Mouse (Mus musculus) frontal cortex, postnatal 14 days (tissue): ENCODE data around the gene Hvcn1.
"Not testable (repeated sequence)": the region's sequence is repeated elsewhere in the genome, so short reads cannot be mapped to it uniquely, and the experiment has no call there.

Experiments used
- DNase-seq, 2 experiments: peaks; one replicate each; pipeline ENCODE4 v3.0.0; 2022; ENCODE audit warnings: low spot score in 2 of 2

Gene Hvcn1

DNA sequence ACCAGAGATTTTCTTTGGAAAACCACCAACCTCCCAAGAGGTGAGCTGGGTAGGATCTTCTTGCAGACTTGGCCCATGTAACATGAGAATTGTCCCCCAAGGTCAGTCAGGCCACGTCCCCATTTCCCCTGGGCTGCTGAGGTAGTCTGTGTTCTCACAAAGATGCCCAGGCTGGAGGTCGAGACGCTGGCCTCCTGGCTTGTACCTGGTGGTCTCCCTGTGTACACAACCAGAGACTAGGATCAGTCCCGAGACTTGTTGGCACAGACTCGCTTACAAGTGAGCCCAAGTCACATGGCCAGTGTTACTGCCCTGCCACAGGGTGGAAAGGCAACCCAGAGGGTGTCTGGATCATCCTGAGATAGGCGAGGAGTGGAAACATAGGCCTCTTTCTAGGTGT, 4.7 kb upstream of the Hvcn1 start:
- no peak for DNase-seq

DNA sequence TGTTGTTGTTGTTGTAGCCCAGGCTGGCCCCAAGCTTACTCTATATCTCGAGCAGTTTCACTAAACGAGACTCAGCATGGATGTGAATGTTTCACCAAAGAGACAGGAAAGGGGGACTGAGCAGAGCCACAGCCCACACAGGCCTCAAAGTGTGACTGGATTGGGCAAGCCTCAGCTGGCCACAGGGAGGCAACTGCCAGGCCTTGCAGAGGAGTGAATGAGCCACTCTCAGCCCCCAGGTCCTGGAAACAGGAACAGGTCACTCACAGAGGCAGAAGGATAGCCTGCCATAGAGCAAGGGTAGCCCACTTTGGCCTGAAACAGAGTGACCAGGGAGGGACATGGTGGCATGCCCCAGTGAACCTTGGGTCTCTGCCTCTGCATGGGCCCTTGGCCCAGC, 2.4 kb upstream of the Hvcn1 start:
- DNase-seq = no peak

DNA sequence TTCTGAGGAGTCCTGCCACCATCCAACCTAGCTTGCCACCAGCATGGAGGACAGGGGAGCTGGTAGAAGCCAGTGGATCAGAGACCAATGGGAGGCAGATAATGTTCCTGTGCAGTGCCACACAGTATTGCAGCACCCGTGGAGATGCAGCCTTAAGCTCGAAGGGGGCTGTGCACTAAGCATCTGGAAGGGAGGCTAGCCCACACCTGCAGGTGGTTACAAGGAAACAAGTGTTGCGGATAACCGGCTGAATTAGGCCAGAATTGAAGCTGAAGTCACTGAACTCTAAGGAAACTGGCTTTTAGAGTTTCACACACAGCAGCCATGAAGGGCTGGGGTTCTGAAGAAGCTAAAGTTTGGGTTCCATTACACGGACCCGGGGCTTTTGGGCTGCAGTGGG, 2.3 kb downstream of the Hvcn1 start:
- no peak for DNase-seq

DNA sequence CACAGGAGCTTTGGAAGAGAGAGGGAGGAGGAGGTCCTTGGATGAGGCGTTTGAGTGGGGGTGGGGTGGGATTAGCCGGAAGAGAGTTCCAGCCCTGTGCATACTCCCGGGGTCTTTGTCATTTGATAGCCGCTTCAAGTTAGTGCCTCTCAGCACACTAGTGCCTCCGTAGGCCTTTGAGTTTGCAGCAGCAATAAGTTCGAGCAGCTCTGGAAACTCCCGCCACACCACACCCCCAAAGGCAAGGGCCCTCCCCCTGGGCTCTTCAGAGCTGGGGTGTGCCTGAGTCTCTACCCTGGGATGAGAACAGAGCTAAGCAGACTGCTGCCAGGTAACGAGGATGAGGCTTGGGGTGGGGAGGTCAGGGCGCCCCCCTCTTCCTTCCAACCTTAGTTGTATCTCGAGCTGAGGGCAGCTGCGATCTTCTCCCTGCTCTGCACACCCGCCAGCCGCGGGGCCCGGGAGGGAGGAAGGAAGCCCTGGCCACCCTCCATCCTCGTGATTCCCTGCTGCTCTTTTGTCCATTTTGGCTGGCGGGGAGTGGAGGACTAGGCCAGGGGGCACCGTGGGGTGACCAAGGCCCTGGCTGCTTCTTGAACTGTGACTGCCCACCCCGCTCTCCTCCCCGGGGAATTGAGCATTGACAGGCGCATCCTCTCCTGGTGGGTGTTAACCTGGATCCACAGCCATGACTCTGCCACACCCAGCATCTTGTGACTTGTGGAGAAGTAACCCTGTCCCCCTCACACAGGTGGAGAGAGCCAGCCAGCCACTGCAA, 3.2 kb downstream of the Hvcn1 start:
- no peak for DNase-seq

DNA sequence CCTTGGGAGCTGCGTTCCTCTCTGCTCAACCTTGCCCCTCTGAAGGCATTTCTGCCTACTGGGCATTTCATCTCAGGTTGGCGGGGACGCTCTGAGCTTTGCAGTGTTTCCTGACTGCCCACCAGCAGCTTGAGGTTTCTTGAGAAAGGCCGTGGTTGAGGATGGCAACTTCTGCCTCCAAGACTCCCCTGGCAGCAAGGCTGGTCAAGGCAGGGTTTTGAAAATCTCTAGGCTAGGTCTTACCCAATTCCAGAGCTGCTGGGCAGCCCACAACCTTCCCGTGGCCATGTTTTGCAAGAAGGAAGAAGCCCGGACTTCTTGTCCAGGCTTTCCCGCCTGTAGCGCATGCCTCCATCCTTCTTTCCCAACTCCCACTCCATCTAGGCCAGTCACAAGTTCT, 4.3 kb downstream of the Hvcn1 start:
- DNase-seq = no peak

DNA sequence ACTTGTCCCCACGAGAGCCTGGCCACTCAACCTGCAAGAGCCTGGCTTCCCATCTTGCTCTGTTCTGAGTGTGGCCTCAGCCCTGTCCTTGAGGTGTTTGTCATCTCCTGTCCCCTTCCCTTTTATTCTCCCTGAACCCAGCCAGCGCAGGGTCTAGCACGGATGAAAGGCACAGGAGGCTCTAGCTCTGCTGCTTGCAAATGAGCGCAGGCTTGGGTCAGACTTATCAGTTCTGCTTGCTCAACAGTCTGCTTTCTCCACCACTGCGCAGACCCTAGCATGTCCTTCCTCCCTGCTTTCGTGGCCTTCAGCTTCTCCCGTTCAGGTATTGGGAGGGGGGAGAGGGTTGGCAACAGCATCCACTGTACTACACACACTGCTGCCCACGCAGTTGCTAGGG, 5.5 kb downstream of the Hvcn1 start:
- no peak for DNase-seq

DNA sequence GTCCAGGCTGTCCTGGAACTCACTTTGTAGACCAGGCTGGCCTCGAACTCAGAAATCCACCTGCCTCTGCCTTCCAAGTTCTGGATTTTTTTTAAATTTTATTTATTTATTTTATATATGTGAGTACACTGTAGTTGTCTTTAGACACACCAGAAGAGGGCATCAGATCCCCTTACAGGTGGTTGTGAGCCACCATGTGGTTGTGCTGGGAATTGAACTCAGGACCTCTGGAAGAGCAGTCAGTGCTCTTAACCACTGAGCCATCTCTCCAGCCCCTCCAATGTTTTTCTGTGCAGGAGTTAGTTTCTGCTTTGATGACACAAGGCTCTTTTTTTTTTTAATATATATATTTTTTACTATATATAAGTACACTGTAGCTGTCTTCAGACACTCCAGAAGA, 6.2 kb downstream of the Hvcn1 start:
- not testable (repeated sequence) for DNase-seq

DNA sequence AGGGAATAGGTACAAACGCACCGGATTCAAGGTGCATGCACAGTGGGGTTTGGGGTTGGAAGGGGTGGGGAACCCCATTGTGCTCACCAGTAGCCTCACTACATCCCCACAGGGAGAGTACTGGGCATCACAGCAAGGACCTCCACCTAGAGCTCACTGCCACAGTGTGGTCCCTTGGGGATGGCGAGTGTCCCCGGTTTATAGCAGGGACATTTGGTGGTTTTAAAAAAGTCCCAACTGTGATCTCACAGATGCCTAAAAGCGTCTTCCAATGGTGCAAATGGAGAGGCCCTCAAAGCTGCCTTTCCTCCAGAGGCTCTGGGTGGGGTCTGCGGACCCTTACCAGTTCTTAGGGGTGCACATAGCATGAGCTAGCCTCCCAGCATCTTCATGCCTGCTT, 7.3 kb downstream of the Hvcn1 start:
- no peak for DNase-seq

DNA sequence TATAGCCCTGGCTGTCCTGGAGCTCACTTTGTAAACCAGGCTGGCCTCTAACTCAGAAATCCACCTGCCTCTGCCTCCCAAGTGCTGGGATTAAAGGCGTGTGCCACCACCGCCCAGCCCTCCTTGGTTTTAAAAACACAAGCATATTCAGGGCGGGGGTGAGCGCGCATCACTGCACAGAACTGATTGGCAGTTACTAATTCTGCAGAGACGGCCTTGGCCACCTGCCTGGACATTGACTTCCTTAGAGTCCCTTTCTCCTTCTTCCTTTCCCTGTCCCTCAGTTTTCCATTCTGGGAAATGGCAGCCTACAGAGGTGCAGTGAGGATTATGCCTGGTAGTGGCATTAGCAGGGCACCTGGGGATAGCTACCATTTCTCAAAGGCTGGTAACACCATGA, 11.0 kb downstream of the Hvcn1 start:
- no peak for DNase-seq

DNA sequence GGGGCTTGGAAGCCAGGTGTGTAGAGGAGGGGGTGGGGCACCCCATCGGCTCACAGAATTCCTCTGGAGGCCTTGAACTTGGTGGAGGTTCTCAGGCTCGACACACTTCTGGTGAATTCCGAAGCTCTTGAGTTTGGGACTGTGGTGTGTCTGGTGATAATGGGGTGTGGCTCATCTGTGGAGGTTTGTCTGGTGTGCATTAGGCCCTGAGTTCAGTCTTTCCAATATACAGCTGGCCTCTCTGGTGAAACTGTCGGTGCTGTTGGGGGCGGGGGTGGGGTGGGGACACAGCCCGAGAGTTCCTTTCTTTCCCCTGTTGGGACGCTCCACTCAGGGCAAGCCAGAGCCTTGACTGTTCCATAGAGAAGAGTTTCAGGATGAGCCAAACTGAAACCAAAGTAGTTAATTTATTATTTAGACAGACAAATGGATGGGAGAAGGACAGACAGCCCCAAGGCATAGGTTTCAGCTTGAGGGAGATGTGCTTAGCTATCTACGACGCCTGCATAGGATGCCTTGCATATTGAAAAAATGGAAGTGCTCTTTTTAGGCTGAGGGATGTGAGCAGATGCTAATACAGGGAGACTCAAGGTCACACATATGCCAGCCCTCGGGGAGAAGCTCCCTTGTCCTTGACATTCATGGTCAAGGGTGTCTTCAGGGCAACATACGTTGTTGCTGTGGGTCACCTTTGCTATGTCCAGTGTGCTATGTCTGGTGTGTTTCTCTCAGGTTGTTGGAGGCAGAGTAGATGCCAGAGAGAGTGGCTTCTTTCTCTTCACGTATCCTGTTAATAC, 11.7 kb downstream of the Hvcn1 start:
- no peak for DNase-seq

DNA sequence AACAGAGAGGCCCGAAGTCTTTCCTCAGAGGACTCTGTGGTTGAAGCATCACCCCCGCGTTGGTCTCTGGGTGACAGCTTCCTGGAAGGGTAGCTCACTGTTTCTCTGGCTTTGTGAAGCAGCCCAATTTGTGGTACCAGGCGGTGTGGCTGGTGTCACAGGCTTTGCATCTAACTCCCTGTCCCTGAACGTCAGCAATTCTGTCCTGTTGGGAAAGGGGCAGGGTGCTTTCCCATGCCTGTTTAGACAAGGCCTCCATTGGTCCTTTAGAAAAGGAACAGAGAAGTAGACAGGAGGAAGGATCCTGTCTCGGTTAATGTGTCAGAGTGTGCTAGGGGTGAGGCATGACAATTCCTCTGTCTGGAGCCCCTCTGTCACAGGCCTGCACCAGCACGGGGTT, 12.3 kb downstream of the Hvcn1 start:
- DNase-seq = no peak

DNA sequence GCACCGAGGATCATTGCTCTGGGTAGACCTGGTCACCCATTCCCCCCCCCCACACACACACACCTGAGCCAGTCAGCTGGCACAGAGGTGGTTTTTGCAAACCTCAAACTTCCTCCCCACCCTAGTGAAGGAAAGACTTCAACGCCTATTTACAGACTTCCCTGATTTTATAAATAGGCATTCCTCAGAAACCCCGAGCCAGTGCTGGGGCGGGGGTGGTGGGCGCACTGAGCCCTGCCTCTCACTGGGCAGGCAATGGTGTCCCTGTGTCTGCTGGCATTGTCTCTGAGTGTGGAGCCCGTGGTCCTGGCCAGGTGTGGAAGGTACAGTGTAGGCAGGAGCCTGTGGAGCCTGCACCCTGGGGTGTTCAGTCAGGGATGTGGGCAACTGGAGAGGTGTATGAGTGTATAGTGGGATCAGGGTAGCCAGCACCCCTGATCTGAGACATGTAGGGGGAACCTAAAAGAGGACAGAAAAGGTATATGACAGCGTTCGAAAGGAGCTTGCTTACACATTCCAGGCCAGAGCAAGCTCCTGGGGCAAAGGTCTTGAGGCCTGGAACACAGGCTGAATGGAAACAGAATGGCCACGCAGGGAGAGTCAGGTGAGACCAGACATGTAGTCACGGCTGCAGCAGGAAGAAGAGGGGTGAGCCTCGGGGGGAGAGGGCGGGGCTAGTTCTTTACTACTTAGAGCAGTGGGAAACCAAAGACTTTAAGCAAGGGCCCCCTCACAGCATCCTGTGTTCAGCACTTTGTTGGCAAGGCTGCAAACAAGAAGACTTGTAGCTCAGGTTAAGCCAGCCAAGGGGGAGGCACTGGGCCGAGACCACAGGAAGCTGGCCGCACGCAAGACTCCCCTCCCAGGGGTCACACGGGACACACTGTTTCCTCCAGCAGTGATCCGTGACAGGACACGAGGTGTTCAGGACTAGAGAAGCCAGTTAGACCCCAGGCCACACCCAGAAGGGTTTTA, 13.3 kb downstream of the Hvcn1 start:
- DNase-seq = no peak

DNA sequence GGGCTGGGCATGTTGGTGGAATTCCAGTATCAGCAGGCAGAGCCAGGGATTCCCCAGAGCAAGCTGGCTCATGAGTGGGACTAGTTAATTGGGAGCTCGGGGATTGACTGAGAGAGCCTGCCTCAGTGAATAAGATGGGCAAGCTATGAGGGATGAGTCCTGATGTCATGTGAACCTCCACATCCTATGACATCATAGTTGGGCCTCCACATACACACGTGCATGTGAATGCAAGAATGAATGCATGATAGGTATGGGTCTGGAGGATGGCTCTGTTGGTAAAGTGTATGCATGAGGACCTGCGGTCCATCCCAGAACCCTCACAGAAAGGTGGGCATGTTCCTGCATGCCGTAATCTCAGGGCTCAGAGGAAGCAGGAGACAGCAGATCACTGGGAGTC, 14.5 kb downstream of the Hvcn1 start:
- DNase-seq = no peak

DNA sequence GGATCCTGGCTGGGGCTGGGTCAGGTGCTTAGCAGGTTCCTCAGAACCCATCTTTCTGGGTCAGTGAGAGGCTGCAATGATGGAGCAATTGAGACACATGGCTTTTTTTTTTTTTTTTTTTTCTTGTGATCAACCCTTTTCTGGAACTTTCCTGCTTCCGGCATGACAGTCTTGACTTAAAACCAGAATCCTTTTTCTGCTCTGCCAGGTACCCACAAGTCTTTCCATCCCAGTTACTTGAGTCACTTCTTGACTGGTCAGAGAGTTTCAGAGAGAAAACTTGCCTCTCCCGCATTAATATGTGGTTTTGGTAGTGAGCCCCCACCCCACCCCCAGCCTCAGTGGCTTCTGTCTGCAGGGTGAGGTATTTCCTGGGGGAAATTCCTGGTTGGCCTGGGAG, 17.7 kb downstream of the Hvcn1 start:
- DNase-seq = no peak

DNA sequence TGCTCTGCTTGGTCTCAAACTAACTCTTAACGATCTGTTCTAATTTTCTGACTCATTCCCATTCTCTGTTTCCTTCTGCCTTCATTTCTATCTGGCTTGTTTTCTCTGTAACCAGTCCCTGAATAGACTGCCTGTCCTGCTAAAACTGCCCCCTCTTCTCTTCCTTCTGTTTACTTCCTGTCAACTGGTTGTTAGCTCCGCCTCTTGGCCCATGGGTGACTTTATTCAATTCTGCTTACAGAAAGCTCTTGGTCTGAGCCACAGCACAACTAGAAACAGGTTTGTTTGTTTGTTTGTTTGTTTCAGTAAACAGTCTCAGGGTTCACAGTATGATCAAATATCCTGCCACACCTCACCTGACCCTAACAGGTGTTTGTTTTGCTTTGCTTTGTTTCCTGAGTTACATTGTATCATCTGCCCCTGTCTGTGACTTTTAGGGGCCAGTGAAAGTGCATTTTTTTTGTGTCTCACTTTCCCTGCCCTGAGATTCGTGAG, 21.7 kb downstream of the Hvcn1 start:
- DNase-seq = no peak

DNA sequence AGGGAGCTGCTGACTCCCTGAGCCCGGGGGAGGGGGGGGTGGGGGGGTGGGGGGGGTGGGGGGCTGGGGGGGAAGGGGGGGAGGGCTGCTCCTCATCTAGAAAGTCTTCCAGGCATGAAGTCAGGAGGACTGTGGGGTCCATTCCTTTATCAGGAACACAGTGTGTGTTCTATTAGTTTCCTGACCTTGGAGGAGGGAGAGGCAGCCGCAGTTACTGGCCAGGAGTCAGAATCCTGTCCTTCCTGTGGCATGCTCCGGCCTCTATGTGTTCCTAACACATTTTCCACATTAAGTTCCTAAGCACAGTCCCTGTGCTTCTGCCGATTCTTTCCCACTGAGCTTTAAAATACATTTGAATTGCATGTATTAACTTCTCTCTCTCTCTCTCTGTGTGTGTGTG, 22.2 kb downstream of the Hvcn1 start:
- DNase-seq = no peak

DNA sequence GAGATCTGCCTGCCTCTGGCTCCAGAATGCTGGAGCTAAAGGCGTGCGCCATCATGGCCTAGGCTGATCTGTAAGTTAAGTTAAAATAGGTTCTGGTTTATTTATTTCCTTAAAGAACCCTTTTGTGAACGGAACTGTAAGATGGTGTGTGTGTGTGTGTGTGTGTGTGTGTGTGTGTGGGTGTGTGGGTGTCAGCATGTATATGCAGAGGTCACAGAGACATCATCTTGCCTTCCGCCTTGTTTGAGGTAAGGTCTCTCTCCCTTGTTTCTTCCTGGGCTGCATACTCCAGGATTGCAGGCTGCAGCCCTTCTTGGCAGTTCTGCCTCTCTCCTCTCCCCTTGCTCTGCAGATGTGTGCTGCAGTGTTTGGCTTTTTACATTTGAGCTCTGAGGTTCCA, 24.2 kb downstream of the Hvcn1 start:
- DNase-seq = no peak

DNA sequence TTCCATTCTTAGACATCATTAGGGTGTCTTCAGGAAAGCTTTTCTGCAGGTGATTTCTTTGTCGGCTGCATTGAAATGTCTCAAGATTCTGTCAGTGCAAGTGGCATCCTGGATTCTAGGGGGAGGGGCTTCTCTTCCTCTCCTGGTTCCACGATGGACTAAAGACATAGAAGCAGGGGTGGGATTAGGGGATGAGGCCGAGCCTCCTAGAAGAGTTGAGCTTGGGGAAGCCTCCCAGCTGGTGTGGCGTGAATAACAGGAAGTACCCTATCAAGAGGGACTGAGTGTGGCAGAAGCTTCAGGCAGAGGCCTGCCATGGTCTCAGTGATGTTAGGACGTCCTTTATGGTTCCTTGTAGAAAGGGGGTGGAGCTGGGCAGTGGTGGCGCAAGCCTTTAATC, 24.8 kb downstream of the Hvcn1 start:
- no peak for DNase-seq

DNA sequence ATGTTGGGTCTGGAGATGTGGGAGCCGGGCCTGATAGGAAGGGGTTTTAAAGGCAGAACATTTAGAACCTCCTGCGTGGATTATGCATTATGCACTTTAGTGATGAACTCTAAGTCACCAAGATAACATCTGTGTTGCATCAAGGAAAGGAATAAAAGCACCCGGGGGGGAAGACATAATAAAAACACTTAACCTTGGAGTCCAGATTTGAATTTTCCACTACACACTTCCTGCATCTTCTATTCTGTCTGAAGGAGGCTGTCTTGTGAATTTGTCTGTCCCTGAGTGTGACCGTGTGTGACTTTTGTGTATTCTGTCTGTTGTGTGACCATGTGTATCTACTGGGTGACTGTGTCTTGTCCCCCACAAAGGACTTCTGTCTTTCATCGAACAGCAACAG, 25.4 kb downstream of the Hvcn1 start:
- no peak for DNase-seq

DNA sequence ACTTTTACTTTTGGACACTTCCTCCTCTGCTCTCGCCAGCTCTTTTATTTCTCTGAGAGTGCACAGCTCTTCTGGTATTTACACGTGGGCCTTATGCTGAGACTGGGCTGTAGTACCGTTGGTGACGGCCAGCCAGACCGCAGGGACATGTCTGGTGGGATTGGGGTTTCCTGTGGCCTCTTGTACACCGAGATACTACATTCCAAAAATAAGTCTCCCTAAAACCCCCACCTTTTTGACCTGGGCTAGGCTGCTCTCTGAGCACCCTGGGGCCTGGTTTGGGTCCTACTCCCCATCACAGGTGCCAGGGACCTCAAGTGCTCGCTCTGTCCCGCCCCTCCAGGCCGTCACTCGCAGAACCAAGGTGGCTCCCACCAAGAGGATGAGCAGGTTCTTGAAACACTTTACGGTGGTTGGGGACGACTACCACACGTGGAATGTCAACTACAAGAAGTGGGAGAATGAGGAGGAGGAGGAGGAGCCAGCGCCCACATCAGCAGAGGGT, 26.5 kb downstream of the Hvcn1 start:
- no peak for DNase-seq

DNA sequence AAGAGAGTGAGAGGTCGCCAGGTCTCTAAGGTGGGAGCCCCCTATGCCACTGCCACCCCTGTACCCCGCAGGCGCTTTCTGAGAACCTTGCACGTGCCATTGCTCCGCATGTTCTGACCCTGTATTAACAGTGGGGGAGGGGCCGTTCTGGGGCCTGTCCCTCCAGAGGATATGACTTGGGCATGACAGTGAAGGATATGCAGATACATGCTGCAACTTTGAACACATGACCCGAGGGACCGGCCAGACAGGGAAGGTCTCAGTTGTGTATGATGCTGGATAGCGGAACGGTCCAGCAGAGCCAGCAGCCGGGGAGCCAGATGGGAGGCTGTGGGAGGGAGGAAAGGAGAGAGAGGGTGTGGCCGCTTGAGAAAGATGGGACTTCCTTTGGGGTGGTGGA, 27.1 kb downstream of the Hvcn1 start:
- no peak for DNase-seq
